Mouse (Mus musculus): Measurements from ENCODE around the gene Gm8906. TPM values are rescaled to one million over a fixed set of nuclear protein-coding genes. Genes with fewer than 3 reads are reported as not detected.
"Not testable (repeated sequence)": the region's sequence is repeated elsewhere in the genome, so short reads cannot be mapped to it uniquely, and the experiment has no call there.

Gene Gm8906
- not detected in 2 replicates for polyA plus RNA-seq (2011; ENCODE audit: insufficient read length, low read depth, missing spikeins)

DNA sequence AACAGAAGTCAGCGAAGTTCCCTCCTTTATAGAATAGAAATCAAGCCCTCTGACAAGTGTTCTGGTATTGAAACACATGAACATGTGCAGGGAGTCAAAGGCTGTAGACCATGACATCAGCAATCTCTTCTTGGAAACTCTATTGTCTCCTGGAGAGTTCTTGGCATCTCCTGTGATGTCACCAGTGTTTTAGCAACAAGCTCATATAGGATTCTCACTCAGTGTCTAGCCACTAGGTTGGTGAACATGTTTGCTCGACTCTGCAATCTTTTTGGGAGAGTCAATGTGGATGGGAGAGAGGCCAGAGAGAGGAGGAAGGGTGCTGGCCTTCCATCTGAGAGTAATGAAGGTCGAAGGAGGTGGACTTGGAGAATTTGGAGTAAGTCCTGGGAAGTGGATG is at the start of gene Gm8906:
TSS of gene Gm8906 (plus strand) at position 301 of the 400 bp plus-strand sequence.
- not testable (repeated sequence) for H3K4me3 ChIP-seq (ENCODE audit: insufficient read depth, low read length); H3K27ac ChIP-seq (ENCODE audit: insufficient read depth, low read length); H3K4me1 ChIP-seq (ENCODE audit: control insufficient read depth, insufficient read depth, low read length)

Other genes with a start within 250 kb of the Gm8906 start
- not detected in 2 replicates for gene Gm8890, start 246.7 kb upstream of the Gm8906 start, polyA plus RNA-seq (2011; ENCODE audit: insufficient read length, low read depth, missing spikeins)
- not detected in 2 replicates for gene Speer1, start 161.2 kb upstream of the Gm8906 start, polyA plus RNA-seq (2011; ENCODE audit: insufficient read length, low read depth, missing spikeins)
- gene Gm8897, start 86.3 kb upstream of the Gm8906 start, polyA plus RNA-seq (2011; ENCODE audit: insufficient read length, low read depth, missing spikeins): not detected in 2 replicates
- not detected in 2 replicates for gene Gm6460, start 92.2 kb downstream of the Gm8906 start, polyA plus RNA-seq (2011; ENCODE audit: insufficient read length, low read depth, missing spikeins)
- not detected in 2 replicates for gene Gm8922, start 179.3 kb downstream of the Gm8906 start, polyA plus RNA-seq (2011; ENCODE audit: insufficient read length, low read depth, missing spikeins)

All from embryonic fibroblast, embryonic 13.5 days (primary cell).